Mouse (Mus musculus) midbrain, embryonic 14.5 days (tissue): ENCODE measurements around the gene Btbd7. TPM values are rescaled to one million over a fixed set of nuclear protein-coding genes. Genes with fewer than 3 reads are reported as not detected.

Source experiments
- ATAC-seq: fragments of 200-750 bp; cut with Nextera tagmentation; 2 replicates; pipeline ENCODE4 v1.8.0; 2017; ENCODE audit warnings: moderate number of reproducible peaks, moderate library complexity; ENCODE audit not compliant: low FRiP score, low TSS enrichment
- DNase-seq: peaks from one replicate; pipeline ENCODE4 v3.0.0-alpha.2; 2015
- H3K27ac ChIP-seq: fragments of 300-500 bp; sonication (generic); replicated peaks from 2 replicates; pipeline ENCODE4 v1.5.1; 2014; ENCODE audit warnings: mild to moderate bottlenecking, low read depth, low read length, moderate library complexity
- H3K27me3 ChIP-seq: fragments of 300-500 bp; sonication (generic); 2 replicates; pipeline ENCODE4 v1.6.1; 2014; ENCODE audit warnings: low read length, control low read depth, mixed read lengths; ENCODE audit not compliant: control insufficient read depth, insufficient read depth
- H3K36me3 ChIP-seq: fragments of 300-500 bp; sonication (generic); 2 replicates; pipeline ENCODE4 v1.6.1; 2014; ENCODE audit warnings: low read length, control low read depth; ENCODE audit not compliant: control insufficient read depth, insufficient read depth
- H3K4me1 ChIP-seq: fragments of 300-500 bp; sonication (generic); 2 replicates; pipeline ENCODE4 v1.6.1; 2014; ENCODE audit warnings: mild to moderate bottlenecking, antibody characterized with exemption, low read length, control low read depth; ENCODE audit not compliant: control insufficient read depth, insufficient read depth
- H3K4me2 ChIP-seq: fragments of 300-500 bp; sonication (generic); 2 replicates; pipeline ENCODE4 v1.6.1; 2014; ENCODE audit warnings: mild to moderate bottlenecking, low read length, moderate library complexity
- H3K4me3 ChIP-seq: fragments of 300-500 bp; sonication (generic); replicated peaks from 2 replicates; pipeline ENCODE4 v1.5.1; 2014; ENCODE audit warnings: low read depth, low read length
- H3K9ac ChIP-seq: fragments of 300-500 bp; sonication (generic); replicated peaks from 2 replicates; pipeline ENCODE4 v1.6.1; 2014; ENCODE audit warnings: mild to moderate bottlenecking, low read length, moderate library complexity
- H3K9me3 ChIP-seq: fragments of 300-500 bp; sonication (generic); 2 replicates; pipeline ENCODE4 v1.6.1; 2016; ENCODE audit warnings: low read length, control low read depth, mixed read lengths; ENCODE audit not compliant: control insufficient read depth
- WGBS: fragments of 180-500 bp; shearing (Covaris S2); extraction: QIAGEN DNeasy Blood & Tissue Kit; methylation state at CpG from one replicate; pipeline ENCODE4 v1.1.7; 2014; 5-methylcytosine and 5-hydroxymethylcytosine counted together
- polyA plus RNA-seq: library from polyadenylated mRNA; unstranded; fragments of >200 nt; fragmentation: Nextera tagmentation; extraction: Ambion mirVana; gene quantifications from 2 replicates; pipeline ENCODE4 v1.2.1, GENCODE M21; 2014

Btbd7 gene
- polyA plus RNA-seq, 1 experiment from 2014 or later, result 20.5 TPM

DNA sequence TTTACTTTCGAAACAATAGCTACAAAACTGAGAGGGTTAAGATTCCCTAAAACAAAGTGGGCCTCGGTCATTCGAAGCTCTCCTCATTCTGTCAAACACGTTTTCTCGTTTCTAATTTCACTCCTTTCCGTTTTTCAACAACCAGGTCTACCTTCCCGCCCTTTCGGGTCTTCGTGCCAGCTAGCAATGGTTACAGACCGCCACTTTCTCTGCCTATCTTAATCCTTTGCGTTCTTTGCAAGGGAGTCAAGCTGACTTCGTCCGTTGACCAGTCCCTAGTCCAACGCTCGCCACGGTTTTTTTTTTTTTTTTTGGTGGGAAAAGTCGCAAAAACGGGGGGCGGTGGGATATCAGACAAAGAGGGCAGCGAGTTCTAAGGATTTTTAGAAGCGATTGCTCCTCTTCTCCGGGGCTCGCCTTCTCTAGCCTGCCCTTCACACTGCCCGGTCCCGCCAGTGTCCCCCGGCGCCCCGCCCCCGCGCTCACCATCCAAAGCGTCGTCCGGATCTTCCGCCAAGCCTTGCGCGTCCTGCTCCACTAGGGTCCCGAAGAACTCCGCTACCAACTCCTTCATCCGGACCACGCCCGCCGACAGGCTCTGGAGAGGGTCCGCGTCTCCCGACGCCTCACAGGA is 121.1 kb downstream of the Btbd7 start:
- 2% methylated on average over 46 of the region's 46 CpGs for WGBS
- Histone ChIP-seq H3K4me3 (peak overlapping the region; percentile 72), H3K27ac (peak overlapping the region; percentile 83), H3K27me3 (no peaks in the 10 kb centered on the region), H3K9me3 (no peaks in the 10 kb centered on the region), H3K4me1 (peaks cover 19% of the 10 kb centered on the region), H3K36me3 (peaks cover 7% of the 10 kb centered on the region), H3K9ac (peak overlapping the region; percentile 59), H3K4me2 (peak overlapping the region; percentile 65)
- DNase-seq (no peak), ATAC-seq (peak; percentile 74)

DNA sequence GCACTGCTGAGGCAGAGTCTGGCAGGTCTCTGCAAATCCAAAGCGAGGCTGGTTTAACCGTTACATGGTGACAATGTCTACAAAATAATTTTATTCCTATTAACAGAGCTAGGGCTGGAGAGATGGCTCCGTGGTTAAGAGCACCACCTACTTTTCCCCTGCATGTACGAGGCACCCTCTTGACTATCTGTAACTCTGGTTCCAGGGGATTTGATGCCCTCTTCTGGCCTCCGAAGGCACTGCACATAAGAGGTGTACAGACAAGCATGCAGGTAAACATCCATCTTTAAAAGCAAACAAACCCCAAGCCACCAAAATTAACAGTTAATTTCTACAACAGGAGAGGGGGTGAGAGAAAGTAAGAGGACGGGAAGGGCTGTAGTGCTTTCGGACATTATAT is 122.0 kb downstream of the Btbd7 start:
- peaks cover 4% of the 10 kb centered on the region for H3K36me3 ChIP-seq
- WGBS, result 87% methylated on average over 7 of the region's 7 CpGs
- no peaks in the 10 kb centered on the region for H3K9me3 ChIP-seq
- H3K4me3 ChIP-seq, result peak overlapping the region; percentile 72
- peak overlapping the region; percentile 65 for H3K4me2 ChIP-seq
- H3K9ac ChIP-seq, result no peak overlapping the region; the same call in 1 of the 2 replicates
- peaks cover 19% of the 10 kb centered on the region for H3K4me1 ChIP-seq
- no peaks in the 10 kb centered on the region for H3K27me3 ChIP-seq
- DNase-seq (peak; percentile 15), ATAC-seq (no peak)
- H3K27ac ChIP-seq, result no peak overlapping the region

DNA sequence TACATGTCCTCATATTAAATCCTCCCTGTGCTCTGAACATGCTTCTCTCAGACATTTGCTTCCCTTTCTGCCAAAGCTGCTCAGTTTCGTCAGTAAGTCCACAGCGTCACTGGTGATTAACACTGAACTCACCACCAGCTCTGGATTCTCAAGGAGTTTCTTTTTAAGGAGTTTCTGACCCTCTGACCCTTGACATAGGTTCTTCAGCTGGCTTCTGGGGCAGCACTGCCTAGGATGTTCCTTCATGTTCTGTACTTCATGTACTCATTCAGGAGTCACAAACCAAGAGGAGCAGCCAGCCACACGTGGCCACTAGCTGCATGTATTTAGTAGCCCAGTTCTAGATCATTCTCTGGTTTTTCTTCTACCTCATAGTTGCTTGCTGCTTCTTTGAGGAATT is 130.0 kb downstream of the Btbd7 start:
- H3K27me3 ChIP-seq, result no peaks in the 10 kb centered on the region
- H3K4me3 ChIP-seq, result no peak overlapping the region
- H3K27ac ChIP-seq, result no peak overlapping the region
- H3K9me3 ChIP-seq, result no peaks in the 10 kb centered on the region
- H3K4me2 ChIP-seq, result no peak overlapping the region
- H3K4me1 ChIP-seq, result peaks cover 9% of the 10 kb centered on the region
- WGBS, result 87% methylated on average over 3 of the region's 3 CpGs
- H3K9ac ChIP-seq, result no peak overlapping the region
- ATAC-seq (no peak), DNase-seq (no peak)
- peaks cover 18% of the 10 kb centered on the region for H3K36me3 ChIP-seq

DNA sequence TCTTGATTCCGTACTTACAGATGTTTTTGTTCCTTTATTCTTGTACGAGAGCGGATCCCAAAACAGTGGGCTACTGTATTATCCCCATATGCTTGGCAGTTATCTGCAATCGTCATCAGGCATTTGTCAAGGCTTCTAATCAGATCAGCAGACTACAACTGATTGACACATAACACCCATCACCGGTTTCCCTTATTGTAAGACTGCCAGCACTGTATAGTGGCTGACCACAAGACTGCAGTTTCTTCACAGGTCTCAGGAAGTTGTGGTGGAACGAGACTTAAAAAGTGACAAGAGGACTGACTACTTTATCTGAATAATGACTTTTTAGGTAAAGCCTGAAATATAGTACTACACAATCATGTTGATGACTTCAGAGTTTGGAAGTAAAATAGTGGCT is 133.4 kb downstream of the Btbd7 start:
- Histone ChIP-seq H3K36me3 (peaks cover 21% of the 10 kb centered on the region), H3K4me3 (no peak overlapping the region), H3K9ac (no peak overlapping the region), H3K4me1 (peaks cover 20% of the 10 kb centered on the region), H3K4me2 (peak overlapping the region; percentile 86), H3K27ac (no peak overlapping the region), H3K9me3 (no peaks in the 10 kb centered on the region), H3K27me3 (no peaks in the 10 kb centered on the region)
- ATAC-seq, result no peak
- no peak for DNase-seq
- 65% methylated on average over 6 of the region's 6 CpGs for WGBS

DNA sequence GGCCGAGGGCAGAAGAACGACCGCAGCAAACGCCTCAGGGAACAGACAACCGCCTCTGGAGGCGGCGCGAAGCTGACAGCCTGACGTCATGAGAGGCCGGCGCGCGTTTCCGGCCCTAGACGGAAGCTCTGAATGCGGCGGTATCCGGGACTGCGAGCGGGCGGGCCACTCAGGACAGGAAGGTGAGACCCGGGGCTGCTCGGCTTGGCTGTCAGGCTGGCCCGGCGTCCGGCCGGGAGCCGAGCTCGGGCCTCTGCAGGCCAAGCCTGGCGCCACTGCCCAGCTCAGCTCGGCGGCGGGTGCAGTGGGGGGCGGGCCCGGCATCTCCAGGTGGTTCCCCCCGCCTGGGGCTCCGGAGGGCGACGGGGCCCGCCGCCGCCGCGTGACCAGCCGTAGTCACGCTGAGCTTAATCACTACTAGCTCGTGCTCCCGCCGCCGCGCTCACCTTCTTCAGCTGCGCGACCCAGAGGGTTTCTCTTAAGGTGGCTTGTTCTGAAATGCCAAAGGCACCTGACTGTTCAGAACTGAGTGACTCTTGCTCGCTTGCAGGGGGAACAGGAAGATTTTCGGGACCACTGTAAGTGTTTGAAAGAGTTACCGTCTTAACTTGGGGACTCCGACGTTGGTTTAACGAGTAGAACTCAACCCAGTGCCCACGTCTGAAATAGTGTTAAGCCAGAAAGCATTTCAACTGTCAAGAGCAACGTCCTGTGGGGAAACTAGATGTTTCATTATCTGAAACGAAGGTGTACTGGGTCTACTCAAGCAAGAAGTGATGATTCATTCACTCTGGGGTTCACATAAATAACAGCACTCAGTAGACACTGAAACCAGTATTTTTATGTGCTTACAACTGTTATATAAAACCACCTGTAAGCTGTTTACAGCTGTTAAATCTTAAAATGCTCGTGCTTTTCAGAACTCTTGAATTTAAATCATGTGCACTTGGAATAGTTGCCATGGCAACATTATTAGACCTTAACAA is 134.4 kb downstream of the Btbd7 start, which contains the start of the genes Moap1 and Tmem251:
Gene Moap1, minus strand, starts transcription at position 73 of the 986 bp plus-strand sequence.
Gene Tmem251, plus strand, starts transcription at position 174 of the 986 bp plus-strand sequence.
- Histone ChIP-seq H3K27me3 (no peaks in the 10 kb centered on the region), H3K4me3 (peak within 1 kb of the TSS; percentile 84), H3K36me3 (peaks cover 21% of the 10 kb centered on the region), H3K27ac (peak within 1 kb of the TSS; percentile 93), H3K9ac (peak within 1 kb of the TSS; percentile 93), H3K4me2 (peak within 1 kb of the TSS; percentile 86), H3K9me3 (no peaks in the 10 kb centered on the region), H3K4me1 (peaks cover 20% of the 10 kb centered on the region)
- ATAC-seq (peak; percentile 97), DNase-seq (peak; percentile 96)
- WGBS, result under 1% methylated on average over 63 of the region's 63 CpGs

DNA sequence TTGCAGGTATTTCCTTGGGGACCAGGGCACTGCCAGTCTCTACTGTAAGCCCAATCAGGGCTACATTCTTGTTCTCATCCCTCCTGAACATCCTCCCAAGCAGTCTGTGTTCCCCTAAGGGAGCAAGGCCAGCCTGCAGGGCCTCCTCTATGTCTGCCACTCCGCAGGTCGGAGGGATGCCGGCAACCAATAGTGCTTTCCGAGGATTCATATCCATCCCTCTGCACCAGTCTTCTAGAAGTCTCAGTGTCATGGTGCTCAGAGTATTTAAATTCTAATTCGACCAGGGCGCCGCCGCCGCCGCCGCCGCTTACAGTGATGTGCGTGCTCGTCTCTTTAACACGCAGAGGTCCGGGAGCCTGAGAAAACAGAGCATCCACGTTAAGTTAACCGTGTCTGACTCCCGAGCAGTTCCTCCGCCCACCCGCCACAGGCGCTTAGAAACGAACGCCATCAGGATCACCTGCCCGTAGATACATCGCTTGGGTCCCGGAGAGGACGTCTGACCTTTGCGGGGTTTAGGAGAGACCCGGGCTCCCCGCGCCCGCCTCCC is 135.2 kb downstream of the Btbd7 start:
- Histone ChIP-seq H3K4me3 (peak overlapping the region; percentile 84), H3K9ac (peak overlapping the region; percentile 93), H3K4me1 (peaks cover 20% of the 10 kb centered on the region), H3K9me3 (no peaks in the 10 kb centered on the region), H3K36me3 (peaks cover 17% of the 10 kb centered on the region), H3K27ac (peak overlapping the region; percentile 93), H3K27me3 (no peaks in the 10 kb centered on the region), H3K4me2 (peak overlapping the region; percentile 86)
- under 1% methylated on average over 33 of the region's 33 CpGs for WGBS
- DNase-seq, result no peak
- peak; percentile 68 for ATAC-seq

DNA sequence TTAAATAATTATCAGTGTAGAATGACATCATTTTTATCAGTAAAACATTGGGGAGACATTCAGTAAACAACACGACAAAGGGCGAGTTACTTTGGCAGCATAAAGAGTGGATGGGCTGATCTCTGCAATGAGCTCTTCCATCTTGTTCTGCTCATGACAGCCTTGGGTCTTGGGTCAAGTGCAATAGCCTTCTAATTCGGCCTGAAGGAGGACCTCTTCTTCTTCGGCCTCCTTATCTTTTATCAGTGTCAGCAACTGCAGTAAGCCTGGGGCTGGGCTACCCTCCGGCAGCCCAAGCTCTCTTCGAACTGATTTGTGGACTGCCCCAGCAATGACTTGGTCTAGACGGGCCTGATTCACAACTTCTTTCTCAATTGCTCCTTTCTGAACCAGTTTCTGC is 136.2 kb downstream of the Btbd7 start:
- DNase-seq (no peak), ATAC-seq (no peak)
- H3K27me3 ChIP-seq, result no peaks in the 10 kb centered on the region
- H3K9me3 ChIP-seq, result no peaks in the 10 kb centered on the region
- no peak overlapping the region for H3K27ac ChIP-seq
- H3K36me3 ChIP-seq, result peaks cover 10% of the 10 kb centered on the region
- 90% methylated on average over 7 of the region's 7 CpGs for WGBS
- no peak overlapping the region for H3K4me3 ChIP-seq
- H3K9ac ChIP-seq, result 0 out of 2 replicates have a peak overlapping the region, but pooled peaks have one; percentile 93
- peak overlapping the region; percentile 86 for H3K4me2 ChIP-seq
- peaks cover 20% of the 10 kb centered on the region for H3K4me1 ChIP-seq

DNA sequence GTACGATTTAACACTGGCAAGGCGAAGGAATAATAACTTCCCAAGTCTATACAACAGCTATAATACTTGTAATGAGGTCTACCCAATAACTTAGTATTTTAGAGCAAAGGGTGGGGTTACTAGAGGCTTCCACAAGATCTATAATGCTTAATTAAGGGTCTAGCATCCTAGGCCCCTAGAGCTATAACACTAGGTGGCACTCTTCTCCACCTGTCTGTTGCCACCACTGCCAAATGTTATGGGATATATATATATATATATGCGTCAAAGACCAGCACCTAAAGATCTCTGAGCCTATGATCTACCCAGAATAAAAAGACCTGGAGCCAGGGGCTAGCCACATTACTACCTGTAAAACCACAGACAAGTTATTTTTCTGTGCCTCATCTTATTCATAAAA is 138.0 kb downstream of the Btbd7 start:
- no peak overlapping the region for H3K4me2 ChIP-seq
- no peak overlapping the region for H3K9ac ChIP-seq
- DNase-seq (peak; percentile 62), ATAC-seq (no peak)
- H3K9me3 ChIP-seq, result no peaks in the 10 kb centered on the region
- no peak overlapping the region for H3K27ac ChIP-seq
- H3K27me3 ChIP-seq, result no peaks in the 10 kb centered on the region
- WGBS, result 67% methylated on average over 3 of the region's 3 CpGs
- peaks cover 3% of the 10 kb centered on the region; the same call in 1 of the 2 replicates for H3K36me3 ChIP-seq
- H3K4me3 ChIP-seq, result no peak overlapping the region
- peaks cover 20% of the 10 kb centered on the region for H3K4me1 ChIP-seq
